Mouse (Mus musculus) embryonic facial prominence, embryonic 15.5 days (tissue): ENCODE measurements at regions not wholly inside any gene's neighbourhood (a gene's known extent, or its start where the extent isn't known, plus 50 kb on each side); places are given as distances from the start of the nearest gene placed in this dataset.
"Not testable (repeated sequence)": the region's sequence is repeated elsewhere in the genome, so short reads cannot be mapped to it uniquely, and the experiment has no call there.

Experiments
- ATAC-seq: fragments of 200-750 bp; cut with Nextera tagmentation; 2 replicates; pipeline ENCODE4 v1.8.0; 2017; ENCODE audit warnings: low read depth, moderate TSS enrichment; ENCODE audit not compliant: insufficient number of reproducible peaks, low FRiP score, low TSS enrichment
- H3K27ac ChIP-seq: fragments of 300-500 bp; sonication (generic); replicated peaks from 2 replicates; pipeline ENCODE4 v1.5.1; 2015; ENCODE audit warnings: mild to moderate bottlenecking, inconsistent platforms
- H3K27me3 ChIP-seq: fragments of 300-500 bp; sonication (generic); 2 replicates; pipeline ENCODE4 v1.6.1; 2015; ENCODE audit warnings: inconsistent platforms
- H3K36me3 ChIP-seq: fragments of 300-500 bp; sonication (generic); 2 replicates; pipeline ENCODE4 v1.6.1; 2015; ENCODE audit warnings: mild to moderate bottlenecking, inconsistent platforms
- H3K4me1 ChIP-seq: fragments of 300-500 bp; sonication (generic); 2 replicates; pipeline ENCODE4 v1.6.1; 2015; ENCODE audit warnings: inconsistent platforms
- H3K4me2 ChIP-seq: fragments of 300-500 bp; sonication (generic); replicated peaks from 2 replicates; pipeline ENCODE4 v1.6.1; 2015; ENCODE audit warnings: mild to moderate bottlenecking, inconsistent platforms
- H3K4me3 ChIP-seq: fragments of 300-500 bp; sonication (generic); replicated peaks from 2 replicates; pipeline ENCODE4 v1.5.1; 2015; ENCODE audit warnings: mild to moderate bottlenecking, inconsistent platforms
- H3K9ac ChIP-seq: fragments of 300-500 bp; sonication (generic); 2 replicates; pipeline ENCODE4 v1.6.1; 2015; ENCODE audit warnings: inconsistent platforms
- H3K9me3 ChIP-seq: fragments of 300-500 bp; sonication (generic); replicated peaks from 2 replicates; pipeline ENCODE4 v1.6.1; 2016; ENCODE audit warnings: inconsistent platforms
- WGBS: fragments of 180-500 bp; shearing (Covaris S2); methylation state at CpG from one replicate; pipeline ENCODE4 v1.1.7; 2015; 5-methylcytosine and 5-hydroxymethylcytosine counted together

GRCm38 (mm10) chr5:17208554-17209283 lies 164.3 kb upstream of the Speer4f2 start:
- ATAC-seq: no peak
- H3K27ac ChIP-seq: no peak overlapping the region
- H3K9me3 ChIP-seq: no peaks in the 10 kb centered on the region
- H3K4me1 ChIP-seq: no peaks in the 10 kb centered on the region
- WGBS: 69% methylated on average over 4 of the region's 4 CpGs
- no peak overlapping the region for H3K4me2 ChIP-seq
- no peaks in the 10 kb centered on the region for H3K27me3 ChIP-seq
- H3K9ac ChIP-seq: no peak overlapping the region
- no peaks in the 10 kb centered on the region for H3K36me3 ChIP-seq
- H3K4me3 ChIP-seq: no peak overlapping the region

GRCm38 (mm10) chr5:17210723-17211245 lies 162.2 kb upstream of the Speer4f2 start:
- Histone ChIP-seq H3K4me3 (no peak overlapping the region), H3K27me3 (no peaks in the 10 kb centered on the region), H3K9ac (no peak overlapping the region), H3K4me1 (no peaks in the 10 kb centered on the region), H3K9me3 (no peaks in the 10 kb centered on the region), H3K4me2 (no peak overlapping the region), H3K36me3 (no peaks in the 10 kb centered on the region), H3K27ac (no peak overlapping the region)
- WGBS: 40% methylated on average over 6 of the region's 6 CpGs
- ATAC-seq: peak; percentile 69

- H3K27me3 ChIP-seq, H3K4me3 ChIP-seq, ATAC-seq, H3K4me2 ChIP-seq, H3K4me1 ChIP-seq, H3K9ac ChIP-seq, H3K36me3 ChIP-seq, H3K9me3 ChIP-seq, H3K27ac ChIP-seq: not testable (repeated sequence)
- 65% methylated on average over 1 of the region's 1 CpGs for WGBS
Measured at GRCm38 (mm10) chr5:17223542-17223941, 149.4 kb upstream of the Speer4f2 start.

- Histone ChIP-seq H3K27me3 (no peaks in the 10 kb centered on the region), H3K4me3 (no peak overlapping the region), H3K27ac (no peak overlapping the region), H3K4me1 (no peaks in the 10 kb centered on the region), H3K36me3 (no peaks in the 10 kb centered on the region), H3K9me3 (no peaks in the 10 kb centered on the region), H3K9ac (no peak overlapping the region), H3K4me2 (no peak overlapping the region)
- WGBS: 83% methylated on average over 5 of the region's 5 CpGs
- ATAC-seq: no peak
Measured at GRCm38 (mm10) chr5:17247732-17248606, 125.0 kb upstream of the Speer4f2 start.

- Histone ChIP-seq H3K27ac (no peak overlapping the region), H3K4me3 (no peak overlapping the region), H3K9me3 (no peaks in the 10 kb centered on the region), H3K36me3 (no peaks in the 10 kb centered on the region), H3K4me1 (no peaks in the 10 kb centered on the region), H3K9ac (no peak overlapping the region), H3K27me3 (no peaks in the 10 kb centered on the region), H3K4me2 (no peak overlapping the region)
- WGBS: 73% methylated on average over 2 of the region's 2 CpGs
- ATAC-seq: no peak
Measured at GRCm38 (mm10) chr5:17260541-17261325, 112.2 kb upstream of the Speer4f2 start.

GRCm38 (mm10) chr5:17262126-17262525 lies 110.9 kb upstream of the Speer4f2 start:
- Histone ChIP-seq H3K9me3 (no peaks in the 10 kb centered on the region), H3K4me3 (no peak overlapping the region), H3K9ac (no peak overlapping the region), H3K27ac (no peak overlapping the region), H3K4me2 (no peak overlapping the region), H3K27me3 (no peaks in the 10 kb centered on the region), H3K4me1 (no peaks in the 10 kb centered on the region), H3K36me3 (no peaks in the 10 kb centered on the region)
- ATAC-seq: no peak
- WGBS: 74% methylated on average over 1 of the region's 1 CpGs

- WGBS: 66% methylated on average over 2 of the region's 2 CpGs
- Histone ChIP-seq H3K27ac (no peak overlapping the region), H3K9ac (no peak overlapping the region), H3K27me3 (no peaks in the 10 kb centered on the region), H3K9me3 (no peaks in the 10 kb centered on the region), H3K4me1 (peaks cover 8% of the 10 kb centered on the region; the same call in 1 of the 2 replicates), H3K4me2 (no peak overlapping the region), H3K4me3 (no peak overlapping the region), H3K36me3 (no peaks in the 10 kb centered on the region)
- ATAC-seq: no peak
Measured at GRCm38 (mm10) chr5:17271153-17271552, 101.8 kb upstream of the Speer4f2 start.

- ATAC-seq: no peak
- no peaks in the 10 kb centered on the region for H3K27me3 ChIP-seq
- no peak overlapping the region for H3K9ac ChIP-seq
- no peak overlapping the region for H3K27ac ChIP-seq
- H3K4me1 ChIP-seq: peaks cover 8% of the 10 kb centered on the region; the same call in 1 of the 2 replicates
- H3K9me3 ChIP-seq: no peaks in the 10 kb centered on the region
- no peaks in the 10 kb centered on the region for H3K36me3 ChIP-seq
- H3K4me3 ChIP-seq: no peak overlapping the region
- 67% methylated on average over 3 of the region's 3 CpGs for WGBS
- no peak overlapping the region for H3K4me2 ChIP-seq
Measured at GRCm38 (mm10) chr5:17271722-17272479, 101.1 kb upstream of the Speer4f2 start.

- no peak for ATAC-seq
- Histone ChIP-seq H3K27me3 (no peaks in the 10 kb centered on the region), H3K4me2 (no peak overlapping the region), H3K4me3 (no peak overlapping the region), H3K4me1 (peaks cover 8% of the 10 kb centered on the region; the same call in 1 of the 2 replicates), H3K36me3 (no peaks in the 10 kb centered on the region), H3K9me3 (no peaks in the 10 kb centered on the region), H3K9ac (no peak overlapping the region), H3K27ac (no peak overlapping the region)
- 91% methylated on average over 2 of the region's 2 CpGs for whole genome bisulfite sequencing
Measured at GRCm38 (mm10) chr5:17275346-17275745, 97.6 kb upstream of the Speer4f2 start.

- H3K9me3 ChIP-seq: no peaks in the 10 kb centered on the region
- 59% methylated on average over 3 of the region's 3 CpGs for WGBS
- peaks cover 5% of the 10 kb centered on the region; the same call in 1 of the 2 replicates for H3K4me1 ChIP-seq
- H3K27ac ChIP-seq: no peak overlapping the region
- no peaks in the 10 kb centered on the region for H3K36me3 ChIP-seq
- no peaks in the 10 kb centered on the region for H3K27me3 ChIP-seq
- no peak for ATAC-seq
- H3K4me3 ChIP-seq: no peak overlapping the region
- no peak overlapping the region for H3K4me2 ChIP-seq
- no peak overlapping the region for H3K9ac ChIP-seq
Measured at GRCm38 (mm10) chr5:17276782-17277578, 96.0 kb upstream of the Speer4f2 start.
